Mouse (Mus musculus): ENCODE results near the gene Wnt5b. TPM values are rescaled to one million over a fixed set of nuclear protein-coding genes. Genes with fewer than 3 reads are reported as not detected.

Wnt5b gene
- total and polyA plus RNA-seq, 2 experiments from 2014 or later: 3.6 to 4.7 TPM

GRCm38 (mm10) chr6:119395421-119396308 is 148.5 kb downstream of the Wnt5b start:
- WGBS: 83% methylated on average over 14 of the region's 14 CpGs

DNA sequence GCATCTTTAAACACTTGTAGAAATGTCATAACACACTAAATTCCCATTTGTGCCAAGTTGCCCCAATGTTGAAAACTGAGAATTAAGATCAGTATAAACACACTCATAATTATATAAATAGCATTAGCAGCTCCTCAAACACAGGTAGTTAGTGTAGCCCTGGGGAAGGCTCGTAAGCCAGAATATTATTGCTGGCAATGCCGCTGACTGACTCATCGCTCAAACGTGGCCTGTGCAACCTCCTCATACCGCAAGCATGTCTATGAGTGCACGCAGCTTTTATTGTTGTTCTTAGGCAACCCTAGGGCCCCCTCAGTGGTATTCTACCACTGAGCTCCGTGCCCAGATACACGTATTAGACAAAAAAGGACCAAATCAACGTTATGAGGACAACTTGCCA is 151.3 kb downstream of the Wnt5b start:
- no peaks in the 10 kb centered on the region for H3K27me3 ChIP-seq (ENCODE audit: insufficient read depth, low read length)
- no peak overlapping the region for H3K9ac ChIP-seq (replicated peaks; ENCODE audit: low read length)
- DNase-seq (ENCODE audit: low spot score) (no peak), ATAC-seq (no peak)
- H3K4me1 ChIP-seq (ENCODE audit: insufficient read depth, low read length): peaks cover 4% of the 10 kb centered on the region; the same call in 1 of the 2 replicates
- H3K36me3 ChIP-seq (ENCODE audit: insufficient read depth, low read length): no peaks in the 10 kb centered on the region
- no peak overlapping the region for H3K4me3 ChIP-seq (ENCODE audit: low read length)
- TF ChIP-seq CTCF (IDR thresholded peaks at IDR 0.05; ENCODE audit: low read depth): no peak
- 86% methylated on average over 9 of the region's 9 CpGs for WGBS
- no peak overlapping the region for H3K4me2 ChIP-seq (ENCODE audit: low read depth, low read length)
- H3K9me3 ChIP-seq (ENCODE audit: low read length): no peaks in the 10 kb centered on the region
- no peak overlapping the region for H3K27ac ChIP-seq

More at GRCm38 (mm10) chr6:119395421-119396308, 148.5 kb downstream of the Wnt5b start:
- Histone ChIP-seq H3K27ac (no peak overlapping the region), H3K36me3 (ENCODE audit: insufficient read depth, low read length) (no peaks in the 10 kb centered on the region), H3K4me3 (ENCODE audit: low read length) (no peak overlapping the region), H3K9ac (replicated peaks; ENCODE audit: low read length) (no peak overlapping the region), H3K4me1 (ENCODE audit: insufficient read depth, low read length) (no peaks in the 10 kb centered on the region), H3K27me3 (ENCODE audit: insufficient read depth, low read length) (no peaks in the 10 kb centered on the region), H3K9me3 (ENCODE audit: low read length) (no peaks in the 10 kb centered on the region), H3K4me2 (ENCODE audit: low read depth, low read length) (no peak overlapping the region)
- TF ChIP-seq CTCF (IDR thresholded peaks at IDR 0.05; ENCODE audit: low read depth): no peak
- DNase-seq (ENCODE audit: low spot score) (no peak), ATAC-seq (no peak)

DNA sequence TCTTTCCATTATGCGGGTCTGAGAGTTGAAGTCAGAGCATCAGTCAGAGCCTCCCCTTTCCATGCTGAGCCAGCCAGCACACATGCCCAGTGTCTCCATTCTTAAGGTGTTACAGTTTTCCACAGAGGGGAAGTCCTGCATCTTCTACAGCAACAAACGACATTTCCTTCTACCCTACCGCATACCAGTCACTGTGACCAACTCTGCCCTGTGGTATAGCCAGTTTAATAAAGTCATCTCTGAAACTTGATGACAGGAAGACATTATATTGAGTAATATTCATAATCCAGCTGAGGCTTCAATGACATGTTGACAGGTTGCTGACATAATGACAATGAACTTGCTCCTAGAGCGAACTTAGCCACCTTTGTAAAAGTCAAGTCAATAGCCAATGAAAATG is 153.4 kb downstream of the Wnt5b start:
- no peak for TF ChIP-seq CTCF (IDR thresholded peaks at IDR 0.05; ENCODE audit: low read depth)
- Histone ChIP-seq H3K4me1 (ENCODE audit: insufficient read depth, low read length) (peaks cover 13% of the 10 kb centered on the region), H3K27me3 (ENCODE audit: insufficient read depth, low read length) (no peaks in the 10 kb centered on the region), H3K4me3 (ENCODE audit: low read length) (no peak overlapping the region), H3K27ac (no peak overlapping the region), H3K9me3 (ENCODE audit: low read length) (no peaks in the 10 kb centered on the region), H3K9ac (replicated peaks; ENCODE audit: low read length) (no peak overlapping the region), H3K36me3 (ENCODE audit: insufficient read depth, low read length) (no peaks in the 10 kb centered on the region), H3K4me2 (ENCODE audit: low read depth, low read length) (no peak overlapping the region)
- no peak for DNase-seq (ENCODE audit: low spot score)
- WGBS: 85% methylated on average over 4 of the region's 4 CpGs
- ATAC-seq: no peak

DNA sequence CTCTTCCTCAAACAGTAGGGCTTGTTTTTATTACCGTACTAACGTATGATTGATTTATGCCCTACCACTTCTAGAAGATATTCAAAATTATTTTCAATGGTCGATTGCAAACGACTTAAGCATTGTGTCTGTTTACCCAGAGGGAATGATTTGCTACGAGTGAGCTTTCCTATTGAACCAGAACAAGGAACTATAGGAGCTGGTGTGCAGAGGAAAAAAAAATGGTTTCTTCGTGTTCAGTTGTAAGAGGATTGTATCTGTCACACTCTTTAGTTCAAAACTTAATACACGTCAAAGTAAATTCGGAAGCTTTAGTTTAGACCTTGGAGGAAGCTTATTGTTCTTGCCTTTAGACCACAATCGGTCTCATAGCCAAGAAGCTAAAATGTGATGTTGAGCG is 155.1 kb downstream of the Wnt5b start:
- Histone ChIP-seq H3K9me3 (ENCODE audit: low read length) (no peaks in the 10 kb centered on the region), H3K4me3 (ENCODE audit: low read length) (peak overlapping the region; percentile 84), H3K4me1 (ENCODE audit: insufficient read depth, low read length) (peaks cover 13% of the 10 kb centered on the region), H3K9ac (replicated peaks; ENCODE audit: low read length) (peak overlapping the region; percentile 87), H3K4me2 (ENCODE audit: low read depth, low read length) (peak overlapping the region; percentile 78), H3K36me3 (ENCODE audit: insufficient read depth, low read length) (no peaks in the 10 kb centered on the region), H3K27ac (peak overlapping the region; percentile 92), H3K27me3 (ENCODE audit: insufficient read depth, low read length) (no peaks in the 10 kb centered on the region)
- WGBS: 17% methylated on average over 10 of the region's 10 CpGs
- TF ChIP-seq CTCF (IDR thresholded peaks at IDR 0.05; ENCODE audit: low read depth): no peak
- DNase-seq (ENCODE audit: low spot score) (peak; percentile 19), ATAC-seq (peak; percentile 6; the same call in 1 of the 2 replicates)

- H3K4me2 ChIP-seq (ENCODE audit: low read depth, low read length): peak overlapping the region; percentile 78
- WGBS: under 1% methylated on average over 39 of the region's 53 CpGs
- ATAC-seq: peak; percentile 99
Observed at GRCm38 (mm10) chr6:119388650-119389012, 155.5 kb downstream of the Wnt5b start.

DNA sequence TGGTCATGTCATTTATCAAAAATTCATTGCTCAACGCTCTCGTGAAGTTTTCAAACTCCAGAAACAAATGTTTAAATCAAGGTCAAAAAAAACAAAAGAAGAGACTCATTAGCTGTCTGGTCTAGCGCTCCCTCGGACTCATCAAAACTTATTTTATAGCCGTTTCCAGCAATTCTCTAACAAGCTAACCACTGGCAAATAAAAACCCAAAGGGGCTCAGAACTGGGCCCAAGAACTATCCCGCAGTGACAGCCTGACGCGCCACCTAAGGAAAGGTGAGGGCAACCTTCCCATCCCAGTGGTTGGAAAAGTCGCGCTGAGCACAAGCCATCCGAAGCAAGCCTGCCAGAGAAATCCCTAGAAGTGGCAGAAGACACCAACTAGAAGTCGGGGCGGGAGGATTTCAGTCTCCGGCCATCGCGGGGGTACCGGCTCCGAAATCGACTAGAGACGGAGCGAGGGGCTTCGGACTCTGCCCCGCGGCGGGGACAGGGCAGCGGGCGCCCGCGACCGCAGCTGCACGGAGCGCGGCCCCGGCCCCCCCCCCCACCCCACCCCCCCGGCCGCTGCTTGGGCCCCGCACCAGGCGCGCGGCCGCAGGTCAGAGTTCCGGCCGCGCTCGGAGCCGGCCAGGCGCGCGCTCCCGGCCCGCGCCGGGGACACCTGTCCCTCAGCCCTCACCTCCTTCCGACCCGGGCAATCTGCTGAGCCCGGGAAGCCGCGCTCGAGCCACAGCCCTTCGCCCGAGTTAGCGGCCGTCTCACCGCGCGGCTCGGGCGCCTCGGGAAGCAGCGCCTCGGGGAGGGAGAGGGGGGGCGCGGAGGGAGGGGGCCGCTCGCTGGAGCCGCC is 156.1 kb downstream of the Wnt5b start:
- ATAC-seq: peak; percentile 88
- peak; percentile 68 for DNase-seq (ENCODE audit: low spot score)
- H3K9me3 ChIP-seq (ENCODE audit: low read length): no peaks in the 10 kb centered on the region
- H3K4me1 ChIP-seq (ENCODE audit: insufficient read depth, low read length): peaks cover 13% of the 10 kb centered on the region
- H3K27me3 ChIP-seq (ENCODE audit: insufficient read depth, low read length): no peaks in the 10 kb centered on the region
- peak overlapping the region; percentile 84 for H3K4me3 ChIP-seq (ENCODE audit: low read length)
- H3K9ac ChIP-seq (replicated peaks; ENCODE audit: low read length): peak overlapping the region; percentile 87
- H3K4me2 ChIP-seq (ENCODE audit: low read depth, low read length): peak overlapping the region; percentile 78
- no peaks in the 10 kb centered on the region for H3K36me3 ChIP-seq (ENCODE audit: insufficient read depth, low read length)
- TF ChIP-seq CTCF (IDR thresholded peaks at IDR 0.05; ENCODE audit: low read depth): no peak
- H3K27ac ChIP-seq: peak overlapping the region; percentile 92
- whole genome bisulfite sequencing: under 1% methylated on average over 49 of the region's 76 CpGs

More at GRCm38 (mm10) chr6:119388650-119389012, 155.5 kb downstream of the Wnt5b start:
- Histone ChIP-seq H3K9me3 (ENCODE audit: low read length) (no peaks in the 10 kb centered on the region), H3K27me3 (ENCODE audit: insufficient read depth, low read length) (no peaks in the 10 kb centered on the region), H3K27ac (peak overlapping the region; percentile 92), H3K4me1 (ENCODE audit: insufficient read depth, low read length) (peaks cover 13% of the 10 kb centered on the region), H3K9ac (replicated peaks; ENCODE audit: low read length) (peak overlapping the region; percentile 87), H3K4me3 (ENCODE audit: low read length) (peak overlapping the region; percentile 84), H3K36me3 (ENCODE audit: insufficient read depth, low read length) (no peaks in the 10 kb centered on the region)
- peak; percentile 100 for DNase-seq (ENCODE audit: low spot score)
- TF ChIP-seq CTCF (IDR thresholded peaks at IDR 0.05; ENCODE audit: low read depth): no peak

Data from hindbrain, postnatal 0 days (tissue).